Mouse (Mus musculus) frontal cortex, postnatal 25 days (tissue): Measurements from ENCODE around the gene Tmem52.

Source experiments
- DNase-seq, 2 experiments: peaks; one replicate each; pipeline ENCODE4 v3.0.0; 2022; ENCODE audit warnings: low spot score in 2 of 2

Gene Tmem52

GRCm38 (mm10) chr4:155508614-155509013 lies 39.7 kb downstream of the Tmem52 start:
- no peak for DNase-seq

- no peak for DNase-seq
Measured at GRCm38 (mm10) chr4:155510981-155511380, 42.1 kb downstream of the Tmem52 start.

- no peak for DNase-seq
Measured at GRCm38 (mm10) chr4:155514810-155515209, 45.9 kb downstream of the Tmem52 start.

- no peak for DNase-seq
Measured at GRCm38 (mm10) chr4:155517948-155518517, 49.1 kb downstream of the Tmem52 start.
